Mouse (Mus musculus) erythroblast, embryonic 14.5 days (primary cell): ENCODE measurements around the gene Ddx23. TPM values are rescaled to one million over a fixed set of nuclear protein-coding genes. Genes with fewer than 3 reads are reported as not detected.
A peak's percentile ranks its signal among the peaks of the same experiment; 100 is the strongest.

Experiments
- H3K27me3 ChIP-seq: 2 replicates; pipeline ENCODE4 v1.6.1; 2012; ENCODE audit warnings: inconsistent platforms; ENCODE audit not compliant: control insufficient read depth
- H3K36me3 ChIP-seq: 2 replicates; pipeline ENCODE4 v1.6.1; 2012; ENCODE audit warnings: mild to moderate bottlenecking, inconsistent platforms; ENCODE audit not compliant: control insufficient read depth
- H3K4me1 ChIP-seq: 2 replicates; pipeline ENCODE4 v1.6.1; 2012; ENCODE audit warnings: inconsistent platforms; ENCODE audit not compliant: control insufficient read depth
- H3K4me3 ChIP-seq: replicated peaks from 2 replicates; pipeline ENCODE3; 2012; ENCODE audit warnings: moderate library complexity, mild to moderate bottlenecking, inconsistent platforms
- H3K9me3 ChIP-seq: 2 replicates; pipeline ENCODE4 v1.6.1; 2012; ENCODE audit warnings: low read length, inconsistent platforms, mixed read lengths; ENCODE audit not compliant: control insufficient read depth
- GATA1 ChIP-seq: IDR thresholded peaks from 2 replicates; pipeline ENCODE4 v1.6.1; 2012; ENCODE audit warnings: low read length, inconsistent platforms, mixed read lengths
- TAL1 ChIP-seq: IDR thresholded peaks from 3 replicates; pipeline ENCODE4 v1.6.1; 2012; ENCODE audit warnings: low read length, inconsistent platforms, mixed read lengths
- polyA plus RNA-seq: library from polyadenylated mRNA; stranded (reverse); fragments of >175 nt; gene quantifications from 2 replicates; pipeline ENCODE4 v1.2.3, GENCODE M21; 2012

Gene Ddx23
- polyA plus RNA-seq, 1 experiment, result 7.9 TPM

DNA sequence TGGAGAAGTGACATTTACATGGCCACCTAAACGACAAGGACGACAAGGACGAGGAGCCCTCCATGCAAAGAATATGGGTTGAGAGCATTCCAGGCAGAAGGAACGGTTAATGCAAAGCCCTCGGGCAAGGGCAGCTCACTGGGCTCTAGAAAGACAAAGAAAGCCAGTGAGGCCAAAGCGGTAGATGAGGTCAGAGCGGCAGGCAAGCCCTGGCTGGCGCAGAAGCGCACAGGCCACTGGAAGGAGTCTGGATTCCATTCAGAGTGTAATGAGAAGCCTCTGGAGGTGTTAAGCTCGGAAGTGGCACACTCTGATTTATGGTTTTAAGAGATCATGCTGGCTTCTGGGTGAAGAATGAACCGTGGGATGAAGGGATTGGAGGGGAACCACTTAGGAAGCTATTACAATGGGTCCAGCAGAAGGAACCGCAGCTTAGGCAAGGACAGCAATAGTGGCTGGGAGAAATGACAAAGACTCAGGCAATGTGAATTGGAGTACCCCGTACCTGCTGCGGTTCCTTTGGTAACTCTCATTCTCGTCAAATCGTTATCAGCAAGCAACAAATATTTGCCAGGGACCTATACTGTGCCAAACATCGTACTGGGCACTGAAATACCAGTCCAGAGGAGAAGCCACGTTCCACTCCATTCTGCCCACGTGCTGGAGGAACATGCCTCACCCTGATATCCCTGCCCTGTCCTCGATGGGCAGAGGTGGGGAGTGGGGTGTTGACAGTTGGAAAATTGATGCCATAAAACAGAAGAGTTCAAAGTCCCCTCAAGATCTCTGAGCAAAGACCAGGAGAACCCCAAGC, 46.1 kb downstream of the Ddx23 start:
- H3K9me3 ChIP-seq, result peaks cover 7% of the 10 kb centered on the region; the same call in 1 of the 2 replicates
- H3K4me3 ChIP-seq, result no peak overlapping the region
- peaks cover 12% of the 10 kb centered on the region for H3K4me1 ChIP-seq
- TF ChIP-seq TAL1 (no peak), GATA1 (no peak)
- H3K27me3 ChIP-seq, result peaks cover 47% of the 10 kb centered on the region
- H3K36me3 ChIP-seq, result no peaks in the 10 kb centered on the region; the same call in 1 of the 2 replicates

DNA sequence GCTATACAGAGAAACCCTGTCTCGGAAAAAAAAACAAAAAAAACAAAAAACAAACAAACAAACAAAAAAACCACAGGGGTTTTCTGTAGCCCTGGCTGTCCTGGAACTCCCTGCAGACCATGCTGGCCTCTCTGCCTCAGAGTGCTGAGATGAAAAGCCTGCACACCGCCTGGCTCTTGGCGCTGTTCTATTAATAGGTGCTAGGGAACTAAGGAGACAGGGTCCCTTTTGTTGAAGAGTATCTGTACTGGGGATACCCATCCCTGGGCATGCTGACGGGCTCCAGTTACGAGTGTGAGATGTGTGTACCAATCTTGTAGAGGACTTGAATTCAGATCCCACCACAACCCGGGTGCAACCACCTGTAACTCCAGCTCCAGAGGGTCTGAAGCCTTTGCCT, 46.9 kb downstream of the Ddx23 start:
- TF ChIP-seq GATA1 (no peak), TAL1 (no peak)
- Histone ChIP-seq H3K4me1 (peaks cover 15% of the 10 kb centered on the region), H3K27me3 (peaks cover 42% of the 10 kb centered on the region), H3K9me3 (peaks cover 7% of the 10 kb centered on the region; the same call in 1 of the 2 replicates), H3K36me3 (no peaks in the 10 kb centered on the region; the same call in 1 of the 2 replicates), H3K4me3 (no peak overlapping the region)

DNA sequence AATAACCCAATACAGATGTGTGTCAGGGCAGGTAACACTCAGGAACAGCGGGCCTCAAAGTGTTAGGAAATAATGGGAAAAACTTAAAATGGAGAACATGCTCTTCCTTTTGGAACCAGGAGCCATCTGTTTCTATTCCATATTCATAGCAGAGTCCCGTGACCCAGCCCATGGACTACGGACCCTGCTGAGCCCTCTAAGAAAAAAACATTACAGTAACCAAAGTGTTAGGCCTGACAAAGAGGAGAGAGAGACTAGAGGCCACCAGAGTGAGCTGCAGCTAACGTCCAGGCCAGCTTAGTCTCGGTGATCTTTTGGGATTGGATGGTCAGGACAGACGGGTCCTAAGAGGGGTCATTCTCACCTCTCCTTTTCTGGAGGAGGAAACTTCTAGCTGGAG, 47.7 kb downstream of the Ddx23 start:
- H3K27me3 ChIP-seq, result peaks cover 41% of the 10 kb centered on the region
- no peak for TF ChIP-seq TAL1
- no peak for TF ChIP-seq GATA1
- no peaks in the 10 kb centered on the region; the same call in 1 of the 2 replicates for H3K36me3 ChIP-seq
- peaks cover 7% of the 10 kb centered on the region; the same call in 1 of the 2 replicates for H3K9me3 ChIP-seq
- no peak overlapping the region for H3K4me3 ChIP-seq
- peaks cover 23% of the 10 kb centered on the region for H3K4me1 ChIP-seq

DNA sequence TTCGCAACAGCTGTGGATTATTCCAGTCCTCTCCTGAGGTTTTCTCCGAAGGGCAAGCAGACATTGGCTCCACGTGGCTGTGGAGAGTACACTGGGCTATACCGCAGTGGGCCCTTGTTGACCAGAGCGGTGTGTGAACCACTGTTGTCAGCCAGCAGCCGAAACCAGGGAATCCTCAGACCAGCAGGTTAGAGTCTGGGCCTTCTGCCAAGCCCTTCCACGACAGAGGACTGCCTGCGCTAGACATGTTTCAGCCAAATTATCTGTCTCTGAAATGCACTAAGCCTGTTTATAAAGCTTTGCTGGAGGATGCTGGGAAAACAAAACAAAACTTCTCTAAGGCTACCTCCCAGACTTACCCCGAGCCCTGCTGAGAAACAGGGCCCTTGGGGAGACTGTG, 48.1 kb downstream of the Ddx23 start:
- peaks cover 7% of the 10 kb centered on the region; the same call in 1 of the 2 replicates for H3K9me3 ChIP-seq
- H3K27me3 ChIP-seq, result peaks cover 42% of the 10 kb centered on the region
- H3K36me3 ChIP-seq, result no peaks in the 10 kb centered on the region; the same call in 1 of the 2 replicates
- H3K4me1 ChIP-seq, result peaks cover 27% of the 10 kb centered on the region
- TF ChIP-seq GATA1 (no peak), TAL1 (no peak)
- no peak overlapping the region for H3K4me3 ChIP-seq

DNA sequence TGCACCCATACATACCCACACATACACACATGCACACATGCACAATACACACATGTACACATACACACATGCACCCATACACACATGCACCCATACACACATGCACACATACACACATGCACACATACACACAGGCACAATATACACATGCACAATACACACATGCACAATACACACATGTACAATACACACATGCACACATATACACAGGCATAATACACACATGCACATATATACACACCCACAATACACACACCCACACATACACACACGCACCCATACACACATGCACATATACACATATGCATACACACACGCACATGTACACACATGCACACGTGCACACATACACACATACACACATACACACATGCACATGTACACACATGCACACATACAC, 50.5 kb downstream of the Ddx23 start:
- TF ChIP-seq TAL1 (no peak), GATA1 (no peak)
- peaks cover 5% of the 10 kb centered on the region; the same call in 1 of the 2 replicates for H3K9me3 ChIP-seq
- H3K4me1 ChIP-seq, result peaks cover 43% of the 10 kb centered on the region
- H3K36me3 ChIP-seq, result peaks cover 3% of the 10 kb centered on the region; the same call in 1 of the 2 replicates
- H3K27me3 ChIP-seq, result peaks cover 20% of the 10 kb centered on the region
- H3K4me3 ChIP-seq, result no peak overlapping the region

DNA sequence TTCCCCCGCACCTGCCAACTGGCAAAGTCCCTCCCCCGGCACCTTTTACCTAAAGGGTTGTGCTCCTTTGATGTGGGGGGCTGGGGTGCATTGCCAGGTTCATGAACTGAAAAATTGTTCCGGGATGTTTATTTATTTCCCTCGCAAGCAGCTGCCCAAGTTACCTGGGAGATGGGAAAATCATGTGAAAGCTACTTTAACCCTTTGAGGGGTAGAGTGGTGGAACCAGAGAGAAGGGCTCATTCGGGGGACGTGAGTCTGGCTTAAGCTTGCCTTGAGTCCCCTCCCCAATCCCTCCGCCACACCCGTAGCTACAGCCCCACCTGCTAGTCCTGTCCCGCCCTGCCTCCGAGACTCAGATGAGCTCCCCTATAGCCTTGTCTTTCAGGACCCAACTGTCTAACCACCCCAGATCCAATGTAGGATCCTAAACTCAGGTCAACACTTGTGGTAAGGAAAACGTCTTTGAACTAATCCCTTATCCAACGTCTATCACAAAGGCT, 52.5 kb downstream of the Ddx23 start:
- H3K4me1 ChIP-seq, result peaks cover 55% of the 10 kb centered on the region
- peak overlapping the region; percentile 86 for H3K4me3 ChIP-seq
- H3K9me3 ChIP-seq, result peaks cover 5% of the 10 kb centered on the region; the same call in 1 of the 2 replicates
- peaks cover 17% of the 10 kb centered on the region for H3K36me3 ChIP-seq
- peaks cover 13% of the 10 kb centered on the region for H3K27me3 ChIP-seq
- TF ChIP-seq GATA1 (no peak), TAL1 (no peak)

GRCm38 (mm10) chr15:98609331-98610130, 53.2 kb downstream of the Ddx23 start, which contains the start of gene Adcy6:
Gene Adcy6 (minus strand): TSS chr15:98610076.
- TF ChIP-seq GATA1 (no peak), TAL1 (no peak)

DNA sequence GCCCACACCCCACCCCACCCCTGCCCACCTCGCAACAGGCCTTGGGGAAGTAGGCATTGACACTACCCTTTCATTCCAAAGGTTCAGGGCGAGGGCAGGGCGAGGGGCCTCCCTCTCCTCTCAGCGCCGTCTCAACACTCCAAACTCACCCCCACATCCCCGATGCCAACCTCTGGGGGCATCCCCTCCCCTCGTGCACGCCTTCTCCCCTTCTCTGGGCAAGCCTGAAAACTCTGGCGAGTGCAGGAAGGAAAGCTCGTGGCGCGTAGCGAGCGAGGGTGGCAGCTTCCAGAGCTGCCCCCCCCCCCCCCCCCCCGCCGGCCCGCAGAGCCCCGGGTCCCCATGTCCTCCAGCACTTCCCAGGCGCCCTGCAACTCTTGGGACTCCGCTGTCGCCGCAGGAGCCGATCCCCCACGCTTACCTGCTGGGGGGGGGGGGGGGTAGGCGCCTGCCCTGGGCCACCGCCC, 53.9 kb downstream of the Ddx23 start:
- Histone ChIP-seq H3K27me3 (peaks cover 13% of the 10 kb centered on the region), H3K36me3 (peaks cover 31% of the 10 kb centered on the region), H3K9me3 (peaks cover 11% of the 10 kb centered on the region), H3K4me3 (peak overlapping the region; percentile 86), H3K4me1 (peaks cover 69% of the 10 kb centered on the region)
- TF ChIP-seq TAL1 (no peak), GATA1 (no peak)

More at GRCm38 (mm10) chr15:98609331-98610130, 53.2 kb downstream of the Ddx23 start, which contains the start of gene Adcy6:
- Histone ChIP-seq H3K27me3 (peaks cover 13% of the 10 kb centered on the region), H3K9me3 (peaks cover 8% of the 10 kb centered on the region), H3K4me3 (peak within 1 kb of the TSS; percentile 86), H3K36me3 (peaks cover 24% of the 10 kb centered on the region), H3K4me1 (peaks cover 62% of the 10 kb centered on the region)
